Mouse (Mus musculus) cerebellum, adult 2 months (tissue): ENCODE measurements around the gene Pde4dip.

Source experiments
- CTCF ChIP-seq: fragments of 200-500 bp; IDR thresholded peaks from 2 replicates; pipeline ENCODE4 v1.5.1; 2011; ENCODE audit warnings: low read depth, mild to moderate bottlenecking, control low read depth, low read length, moderate library complexity, borderline replicate concordance; ENCODE audit not compliant: insufficient read depth
- POLR2A ChIP-seq: fragments of 200-500 bp; IDR thresholded peaks from 2 replicates; pipeline ENCODE4 v1.6.1; 2011; ENCODE audit warnings: low read length, control low read depth, borderline replicate concordance; ENCODE audit not compliant: insufficient read depth

- TF ChIP-seq CTCF (no peak), POLR2A (no peak)
Observed at GRCm38 (mm10) chr3:97651604-97652003, 236.9 kb downstream of the Pde4dip start.
